Mouse (Mus musculus): ENCODE data around the gene Mpv17l. TPM values are rescaled to one million over a fixed set of nuclear protein-coding genes. Genes with fewer than 3 reads are reported as not detected.
A peak's percentile ranks its signal among the peaks of the same experiment; 100 is the strongest.
"Not testable (repeated sequence)": the region's sequence is repeated elsewhere in the genome, so short reads cannot be mapped to it uniquely, and the experiment has no call there.

Mpv17l gene
- polyA plus RNA-seq, 1 experiment from 2014 or later: 5.1 TPM

- no peak for ATAC-seq
- no peak overlapping the region for H3K4me3 ChIP-seq (ENCODE audit: low read depth, low read length)
- 71% methylated on average over 1 of the region's 1 CpGs for WGBS (ENCODE audit: insufficient replicate concordance)
Observed at GRCm38 (mm10) chr16:13969096-13969495, 66.1 kb downstream of the Mpv17l start.

DNA sequence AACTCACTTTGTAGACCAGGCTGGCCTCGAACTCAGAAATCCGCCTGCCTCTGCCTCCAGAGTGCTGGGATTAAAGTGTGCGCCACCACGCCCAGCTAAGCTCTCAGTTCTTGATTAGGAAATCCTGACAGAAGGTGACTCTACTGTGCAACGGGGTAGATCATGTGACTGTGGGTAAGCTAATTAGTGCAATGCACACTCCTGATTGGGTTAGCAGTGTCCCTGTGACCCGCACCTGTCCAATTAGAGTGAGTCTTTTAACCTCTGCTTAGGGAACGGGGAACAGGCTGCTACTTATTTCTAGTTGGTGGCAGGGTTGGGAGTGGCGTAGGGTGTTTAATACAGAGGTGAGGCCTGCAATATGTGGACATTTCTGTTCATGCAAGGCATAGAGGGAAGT lies 69.1 kb downstream of the Mpv17l start:
- no peaks in the 10 kb centered on the region for H3K36me3 ChIP-seq (replicated peaks; ENCODE audit: insufficient read depth, low read length)
- no peak for DNase-seq
- TF ChIP-seq CTCF (IDR thresholded peaks at IDR 0.05; ENCODE audit: low read depth): no peak
- no peak for TF ChIP-seq EP300 (IDR thresholded peaks at IDR 0.05; ENCODE audit: low read depth)
- H3K4me1 ChIP-seq (ENCODE audit: insufficient read depth): no peaks in the 10 kb centered on the region
- no peak overlapping the region for H3K27ac ChIP-seq (ENCODE audit: low read depth)
- H3K9ac ChIP-seq (replicated peaks): no peak overlapping the region
- no peaks in the 10 kb centered on the region for H3K9me3 ChIP-seq (ENCODE audit: low read length)
- H3K4me3 ChIP-seq (ENCODE audit: low read depth, low read length): no peak overlapping the region
- ATAC-seq: no peak
- H3K27me3 ChIP-seq (ENCODE audit: insufficient read depth, low read length): no peaks in the 10 kb centered on the region
- WGBS (ENCODE audit: insufficient replicate concordance): 82% methylated on average over 8 of the region's 8 CpGs
- H3K4me2 ChIP-seq (ENCODE audit: low read depth, low read length): no peak overlapping the region

More at GRCm38 (mm10) chr16:13969096-13969495, 66.1 kb downstream of the Mpv17l start:
- Histone ChIP-seq H3K36me3 (replicated peaks; ENCODE audit: insufficient read depth, low read length) (no peaks in the 10 kb centered on the region), H3K9ac (replicated peaks) (no peak overlapping the region), H3K27me3 (ENCODE audit: insufficient read depth, low read length) (no peaks in the 10 kb centered on the region), H3K27ac (ENCODE audit: low read depth) (no peak overlapping the region), H3K4me2 (ENCODE audit: low read depth, low read length) (no peak overlapping the region), H3K4me1 (ENCODE audit: insufficient read depth) (no peaks in the 10 kb centered on the region), H3K9me3 (ENCODE audit: low read length) (no peaks in the 10 kb centered on the region)
- no peak for DNase-seq
- TF ChIP-seq CTCF (IDR thresholded peaks at IDR 0.05; ENCODE audit: low read depth): no peak
- no peak for TF ChIP-seq EP300 (IDR thresholded peaks at IDR 0.05; ENCODE audit: low read depth)

DNA sequence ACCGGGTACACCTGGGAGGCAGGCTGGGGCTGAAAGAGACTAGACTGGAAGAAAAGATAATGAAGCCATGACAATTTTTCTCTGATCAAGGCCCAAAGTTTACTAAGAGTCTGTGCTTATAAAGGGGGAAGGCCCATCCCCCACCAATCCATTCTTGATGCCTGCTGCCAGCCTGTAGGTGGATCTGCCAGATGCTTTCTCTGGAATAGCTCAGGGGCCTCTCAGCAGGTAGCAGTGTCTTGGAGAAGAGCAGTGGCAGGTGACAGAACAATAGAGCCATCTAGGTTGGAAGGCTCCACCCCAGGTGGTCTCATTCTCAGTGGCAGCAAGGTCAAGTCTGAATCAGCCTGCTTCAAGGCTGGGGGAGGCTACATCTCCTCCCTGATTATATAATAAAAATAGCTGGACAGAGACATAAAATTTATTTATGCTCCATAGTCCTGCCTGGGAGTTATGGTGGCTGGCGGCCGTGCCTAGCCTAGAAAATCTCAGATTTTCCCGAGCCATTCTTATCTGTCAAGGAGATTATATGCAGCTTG lies 73.5 kb downstream of the Mpv17l start:
- not testable (repeated sequence) for ATAC-seq; H3K9ac ChIP-seq (replicated peaks); H3K4me3 ChIP-seq (ENCODE audit: low read depth, low read length); H3K27ac ChIP-seq (ENCODE audit: low read depth); H3K27me3 ChIP-seq (ENCODE audit: insufficient read depth, low read length); H3K4me1 ChIP-seq (ENCODE audit: insufficient read depth); H3K4me2 ChIP-seq (ENCODE audit: low read depth, low read length); H3K36me3 ChIP-seq (replicated peaks; ENCODE audit: insufficient read depth, low read length); DNase-seq; H3K9me3 ChIP-seq (ENCODE audit: low read length)
- 80% methylated on average over 4 of the region's 4 CpGs for WGBS (ENCODE audit: insufficient replicate concordance)

GRCm38 (mm10) chr16:13977026-13977425 lies 74.1 kb downstream of the Mpv17l start:
- not testable (repeated sequence) for H3K27ac ChIP-seq (ENCODE audit: low read depth); H3K36me3 ChIP-seq (replicated peaks; ENCODE audit: insufficient read depth, low read length); H3K4me1 ChIP-seq (ENCODE audit: insufficient read depth); H3K9ac ChIP-seq (replicated peaks); H3K4me2 ChIP-seq (ENCODE audit: low read depth, low read length); ATAC-seq; DNase-seq; H3K9me3 ChIP-seq (ENCODE audit: low read length); H3K4me3 ChIP-seq (ENCODE audit: low read depth, low read length); H3K27me3 ChIP-seq (ENCODE audit: insufficient read depth, low read length)
- WGBS (ENCODE audit: insufficient replicate concordance): 71% methylated on average over 1 of the region's 1 CpGs

- H3K4me1 ChIP-seq (ENCODE audit: insufficient read depth); H3K27ac ChIP-seq (ENCODE audit: low read depth); H3K4me2 ChIP-seq (ENCODE audit: low read depth, low read length); H3K4me3 ChIP-seq (ENCODE audit: low read depth, low read length); DNase-seq; ATAC-seq; H3K9ac ChIP-seq (replicated peaks); H3K9me3 ChIP-seq (ENCODE audit: low read length); H3K36me3 ChIP-seq (replicated peaks; ENCODE audit: insufficient read depth, low read length); H3K27me3 ChIP-seq (ENCODE audit: insufficient read depth, low read length): not testable (repeated sequence)
- 77% methylated on average over 3 of the region's 3 CpGs for WGBS (ENCODE audit: insufficient replicate concordance)
Observed at GRCm38 (mm10) chr16:13981726-13982125, 78.8 kb downstream of the Mpv17l start.

GRCm38 (mm10) chr16:13983161-13983560 lies 80.2 kb downstream of the Mpv17l start:
- H3K4me1 ChIP-seq (ENCODE audit: insufficient read depth): no peaks in the 10 kb centered on the region; the same call in 1 of the 2 replicates
- no peak overlapping the region for H3K27ac ChIP-seq (ENCODE audit: low read depth)
- H3K36me3 ChIP-seq (replicated peaks; ENCODE audit: insufficient read depth, low read length): no peaks in the 10 kb centered on the region
- H3K27me3 ChIP-seq (ENCODE audit: insufficient read depth, low read length): 0 out of 2 replicates have a peak, but pooled peaks cover 2% of the 10 kb centered on the region
- ATAC-seq (no peak), DNase-seq (no peak)
- no peak overlapping the region for H3K4me3 ChIP-seq (ENCODE audit: low read depth, low read length)
- no peak overlapping the region for H3K9ac ChIP-seq (replicated peaks)
- TF ChIP-seq CTCF (IDR thresholded peaks at IDR 0.05; ENCODE audit: low read depth) (no peak), EP300 (IDR thresholded peaks at IDR 0.05; ENCODE audit: low read depth) (no peak)
- H3K9me3 ChIP-seq (ENCODE audit: low read length): no peaks in the 10 kb centered on the region
- no peak overlapping the region for H3K4me2 ChIP-seq (ENCODE audit: low read depth, low read length)
- 82% methylated on average over 5 of the region's 5 CpGs for WGBS (ENCODE audit: insufficient replicate concordance)

DNA sequence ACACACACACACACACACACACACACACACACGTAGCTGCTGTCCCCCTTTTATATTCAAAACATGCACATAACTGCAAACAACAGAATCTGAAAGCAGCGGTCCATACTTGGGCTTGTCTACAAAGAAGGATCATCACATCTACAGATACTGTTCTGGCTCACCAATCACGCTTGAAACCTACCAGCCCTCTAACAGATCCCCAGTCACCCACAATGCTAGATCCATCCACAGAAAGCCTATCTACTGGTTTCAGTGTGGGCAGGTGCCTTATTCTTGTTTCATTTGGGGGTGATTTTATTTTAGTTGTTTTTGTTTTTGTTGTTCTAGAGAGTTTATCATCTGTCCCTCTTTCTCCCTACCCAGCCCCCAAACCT lies 83.2 kb downstream of the Mpv17l start:
- 66% methylated on average over 3 of the region's 3 CpGs for WGBS (ENCODE audit: insufficient replicate concordance)
- Histone ChIP-seq H3K4me3 (ENCODE audit: low read depth, low read length) (no peak overlapping the region), H3K27me3 (ENCODE audit: insufficient read depth, low read length) (0 out of 2 replicates have a peak, but pooled peaks cover 2% of the 10 kb centered on the region), H3K36me3 (replicated peaks; ENCODE audit: insufficient read depth, low read length) (no peaks in the 10 kb centered on the region), H3K4me2 (ENCODE audit: low read depth, low read length) (peak overlapping the region; percentile 74; the same call in 1 of the 2 replicates), H3K9me3 (ENCODE audit: low read length) (no peaks in the 10 kb centered on the region), H3K9ac (replicated peaks) (no peak overlapping the region; the same call in 1 of the 2 replicates), H3K27ac (ENCODE audit: low read depth) (no peak overlapping the region), H3K4me1 (ENCODE audit: insufficient read depth) (no peaks in the 10 kb centered on the region; the same call in 1 of the 2 replicates)
- TF ChIP-seq EP300 (IDR thresholded peaks at IDR 0.05; ENCODE audit: low read depth) (no peak), CTCF (IDR thresholded peaks at IDR 0.05; ENCODE audit: low read depth) (no peak)
- DNase-seq: no peak
- no peak for ATAC-seq
